Mouse (Mus musculus) hematopoietic multipotent progenitor cell, adult 10-12 weeks (in vitro differentiated cells): ENCODE data around the gene Col23a1. TPM values are rescaled to one million over a fixed set of nuclear protein-coding genes. Genes with fewer than 3 reads are reported as not detected.

ENCODE experiments used
- polyA plus RNA-seq: library from polyadenylated mRNA; stranded (reverse); fragments of >175 nt; gene quantifications from 2 replicates; pipeline ENCODE4 v1.2.3, GENCODE M21; 2012; ENCODE audit warnings: low replicate concordance

Col23a1 gene
- polyA plus RNA-seq: 0.50 and 1.1 TPM in 2 replicates

GRCm38 (mm10) chr11:51289564-51290041 is at the start of gene Col23a1:
Col23a1 (plus strand) TSS chr11:51289920.

GRCm38 (mm10) chr11:51261680-51262219 is 28.0 kb upstream of the Col23a1 start, which contains the start of gene Clk4:
Clk4 (plus strand) TSS chr11:51261730.

GRCm38 (mm10) chr11:51262342-51263285 is 27.1 kb upstream of the Col23a1 start, which contains the start of gene BC049762:
BC049762 (minus strand) TSS chr11:51263046.

GRCm38 (mm10) chr11:51584431-51585248 is 294.9 kb downstream of the Col23a1 start, which contains the start of gene Phykpl:
Phykpl (plus strand) TSS chr11:51584757.

GRCm38 (mm10) chr11:51606447-51607095 is 316.9 kb downstream of the Col23a1 start, which contains the start of gene Hnrnpab:
Hnrnpab (minus strand) TSS chr11:51606847.

GRCm38 (mm10) chr11:51619409-51620060 is 329.8 kb downstream of the Col23a1 start, which contains the start of gene Nhp2:
Nhp2 (plus strand) TSS chr11:51619735.

Other genes starting within 250 kb of the Col23a1 start
- not detected in 2 replicates for gene Olfr1375, start 241.8 kb upstream of the Col23a1 start, polyA plus RNA-seq
- 0.71 TPM in 1 of 2 replicates, not detected in the other for gene Zfp354a, start 230.7 kb upstream of the Col23a1 start, polyA plus RNA-seq
- not detected in 2 replicates for gene Gm12569, start 69.4 kb upstream of the Col23a1 start, polyA plus RNA-seq
- gene Clk4, start 28.2 kb upstream of the Col23a1 start, polyA plus RNA-seq: 3.4 and 8.8 TPM in 2 replicates
- gene BC049762, start 26.9 kb upstream of the Col23a1 start, polyA plus RNA-seq: 0.18 TPM in 1 of 2 replicates, not detected in the other